Mouse (Mus musculus): ENCODE measurements around the gene Basp1. TPM values are rescaled to one million over a fixed set of nuclear protein-coding genes. Genes with fewer than 3 reads are reported as not detected.
A peak's percentile ranks its signal among the peaks of the same experiment; 100 is the strongest.

The Basp1 gene
- polyA plus RNA-seq, 1 experiment from 2014 or later = 57.0 TPM

DNA sequence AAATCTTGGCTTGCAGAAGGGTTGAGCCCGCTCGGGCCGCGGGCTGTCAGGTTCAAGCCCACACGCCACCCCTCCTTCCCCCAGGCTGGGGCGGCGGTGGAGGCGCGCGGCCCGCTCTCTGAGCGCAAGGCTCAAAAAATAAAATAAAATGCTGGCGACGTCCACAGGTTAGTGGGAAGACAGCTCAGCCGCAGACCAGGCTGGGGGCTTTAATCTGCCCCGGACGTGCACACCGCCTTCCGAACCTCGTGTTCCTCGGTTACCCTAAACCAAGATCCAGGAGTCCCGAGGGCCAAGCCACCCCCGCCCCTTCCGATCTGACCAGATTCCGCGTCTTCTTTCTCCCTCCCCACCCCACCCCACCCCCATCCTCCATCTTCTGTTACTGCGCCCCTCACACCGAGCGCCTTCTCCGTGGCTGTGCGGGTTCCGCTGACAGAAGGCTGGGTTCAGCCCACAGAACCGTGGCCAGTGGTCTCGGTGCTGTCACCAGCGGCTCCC, 753 bp downstream of the Basp1 start:
- peak; percentile 36 for ATAC-seq (ENCODE audit: low read depth)
- under 1% methylated on average over 30 of the region's 35 CpGs for WGBS

DNA sequence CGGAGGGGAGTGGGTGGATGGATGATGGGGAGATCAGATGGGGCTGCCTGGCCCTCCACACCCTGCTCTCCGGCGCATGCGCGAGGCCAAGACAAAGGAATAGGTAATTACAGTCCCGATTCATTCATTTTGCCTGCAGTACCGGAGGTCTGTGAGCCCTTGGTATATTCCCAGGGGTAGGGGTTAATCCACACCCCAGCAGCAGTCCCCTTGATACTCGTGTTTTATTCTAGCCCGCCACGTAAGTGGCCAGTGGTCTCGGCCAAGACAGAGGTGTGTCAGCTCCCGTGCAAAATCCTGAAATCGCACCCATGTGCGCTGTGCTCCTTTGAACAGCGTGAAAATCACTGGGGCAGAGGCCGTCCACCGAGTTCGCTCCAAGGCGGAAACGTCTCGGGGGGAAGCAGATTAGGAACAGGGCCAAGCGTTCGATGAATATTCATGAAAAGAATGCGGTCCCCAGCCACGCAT, 1.4 kb downstream of the Basp1 start:
- Histone ChIP-seq H3K4me1 (ENCODE audit: control insufficient read depth, insufficient read depth, low read length) (peaks cover 8% of the 10 kb centered on the region), H3K27me3 (replicated peaks; ENCODE audit: control insufficient read depth, insufficient read depth, low read length) (no peaks in the 10 kb centered on the region), H3K9me3 (ENCODE audit: control insufficient read depth, low read length) (no peaks in the 10 kb centered on the region), H3K36me3 (ENCODE audit: control insufficient read depth, insufficient read depth, low read length) (no peaks in the 10 kb centered on the region), H3K9ac (ENCODE audit: low read depth, low read length) (peak overlapping the region; percentile 95), H3K4me2 (ENCODE audit: low read depth, low read length) (peak overlapping the region; percentile 80), H3K27ac (replicated peaks; ENCODE audit: low read depth, low read length) (peak overlapping the region; percentile 94), H3K4me3 (ENCODE audit: low read depth, low read length) (peak overlapping the region; percentile 95)
- WGBS = under 1% methylated on average over 25 of the region's 25 CpGs
- DNase-seq (ENCODE audit: low spot score) (peak; percentile 93), ATAC-seq (ENCODE audit: low read depth) (peak; percentile 66)

More for the DNA sequence above, 753 bp downstream of the Basp1 start:
- H3K9ac ChIP-seq (ENCODE audit: low read depth, low read length) = peak overlapping the region; percentile 95
- H3K4me1 ChIP-seq (ENCODE audit: control insufficient read depth, insufficient read depth, low read length) = peaks cover 8% of the 10 kb centered on the region
- H3K9me3 ChIP-seq (ENCODE audit: control insufficient read depth, low read length) = no peaks in the 10 kb centered on the region
- no peaks in the 10 kb centered on the region for H3K27me3 ChIP-seq (replicated peaks; ENCODE audit: control insufficient read depth, insufficient read depth, low read length)
- H3K36me3 ChIP-seq (ENCODE audit: control insufficient read depth, insufficient read depth, low read length) = no peaks in the 10 kb centered on the region
- DNase-seq (ENCODE audit: low spot score) = peak; percentile 70
- peak overlapping the region; percentile 94 for H3K27ac ChIP-seq (replicated peaks; ENCODE audit: low read depth, low read length)
- peak overlapping the region; percentile 95 for H3K4me3 ChIP-seq (ENCODE audit: low read depth, low read length)
- peak overlapping the region; percentile 80 for H3K4me2 ChIP-seq (ENCODE audit: low read depth, low read length)

DNA sequence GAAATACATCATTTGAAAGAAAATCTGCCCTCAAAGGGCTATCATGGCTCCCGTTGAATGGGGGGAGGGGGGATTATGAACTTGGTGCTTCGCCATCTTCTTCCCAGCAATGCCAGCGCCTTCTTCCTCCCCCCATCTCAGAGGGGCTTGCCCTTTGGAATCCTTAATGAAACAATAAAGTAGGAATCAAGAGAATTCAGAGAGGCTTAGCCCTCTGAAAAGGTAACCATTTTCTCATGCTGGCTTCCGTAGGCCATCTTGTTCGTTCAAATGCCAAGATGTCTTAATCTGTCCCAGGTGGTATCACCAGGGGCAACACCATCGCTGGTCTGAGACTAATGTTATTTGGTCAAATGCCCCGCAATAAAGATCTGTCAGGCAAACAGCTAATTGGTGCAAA, 2.1 kb downstream of the Basp1 start:
- Histone ChIP-seq H3K4me2 (ENCODE audit: low read depth, low read length) (peak overlapping the region; percentile 80), H3K27me3 (replicated peaks; ENCODE audit: control insufficient read depth, insufficient read depth, low read length) (no peaks in the 10 kb centered on the region), H3K4me3 (ENCODE audit: low read depth, low read length) (peak overlapping the region; percentile 95), H3K4me1 (ENCODE audit: control insufficient read depth, insufficient read depth, low read length) (peaks cover 8% of the 10 kb centered on the region), H3K27ac (replicated peaks; ENCODE audit: low read depth, low read length) (peak overlapping the region; percentile 94; the same call in 1 of the 2 replicates), H3K9me3 (ENCODE audit: control insufficient read depth, low read length) (no peaks in the 10 kb centered on the region), H3K36me3 (ENCODE audit: control insufficient read depth, insufficient read depth, low read length) (no peaks in the 10 kb centered on the region), H3K9ac (ENCODE audit: low read depth, low read length) (peak overlapping the region; percentile 95)
- DNase-seq (ENCODE audit: low spot score) = peak; percentile 46
- no peak for ATAC-seq (ENCODE audit: low read depth)
- 22% methylated on average over 7 of the region's 7 CpGs for WGBS

DNA sequence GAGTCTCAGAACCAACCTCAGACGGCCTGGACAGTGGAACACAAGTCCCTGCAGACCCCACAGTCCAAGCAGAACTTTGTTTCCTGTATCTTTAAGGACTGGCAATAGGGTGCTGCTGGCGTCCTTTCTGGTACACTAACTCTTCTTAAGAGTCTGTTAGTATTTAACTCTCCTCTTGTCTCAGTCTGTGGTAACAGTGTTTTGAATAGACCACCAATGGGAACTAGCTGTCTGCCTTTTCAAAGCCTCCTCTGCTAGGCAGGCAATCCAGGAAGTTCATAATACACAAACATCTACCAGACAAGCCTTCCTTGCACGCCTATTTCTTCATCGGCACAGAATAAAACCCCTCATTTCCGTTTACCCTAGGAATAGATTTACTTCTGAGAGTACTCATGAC, 7.6 kb downstream of the Basp1 start:
- H3K9me3 ChIP-seq (ENCODE audit: control insufficient read depth, low read length) = no peaks in the 10 kb centered on the region
- peaks cover 23% of the 10 kb centered on the region; the same call in 1 of the 2 replicates for H3K36me3 ChIP-seq (ENCODE audit: control insufficient read depth, insufficient read depth, low read length)
- H3K4me2 ChIP-seq (ENCODE audit: low read depth, low read length) = no peak overlapping the region
- H3K27me3 ChIP-seq (replicated peaks; ENCODE audit: control insufficient read depth, insufficient read depth, low read length) = no peaks in the 10 kb centered on the region
- no peak overlapping the region for H3K4me3 ChIP-seq (ENCODE audit: low read depth, low read length)
- DNase-seq (ENCODE audit: low spot score) (no peak), ATAC-seq (ENCODE audit: low read depth) (no peak)
- 70% methylated on average over 5 of the region's 5 CpGs for WGBS
- H3K9ac ChIP-seq (ENCODE audit: low read depth, low read length) = no peak overlapping the region
- H3K27ac ChIP-seq (replicated peaks; ENCODE audit: low read depth, low read length) = no peak overlapping the region
- H3K4me1 ChIP-seq (ENCODE audit: control insufficient read depth, insufficient read depth, low read length) = peaks cover 4% of the 10 kb centered on the region

- Histone ChIP-seq H3K4me2 (ENCODE audit: low read depth, low read length) (no peak overlapping the region), H3K9ac (ENCODE audit: low read depth, low read length) (no peak overlapping the region), H3K27ac (replicated peaks; ENCODE audit: low read depth, low read length) (no peak overlapping the region), H3K36me3 (ENCODE audit: control insufficient read depth, insufficient read depth, low read length) (peaks cover 38% of the 10 kb centered on the region), H3K9me3 (ENCODE audit: control insufficient read depth, low read length) (no peaks in the 10 kb centered on the region), H3K27me3 (replicated peaks; ENCODE audit: control insufficient read depth, insufficient read depth, low read length) (no peaks in the 10 kb centered on the region), H3K4me1 (ENCODE audit: control insufficient read depth, insufficient read depth, low read length) (peaks cover 4% of the 10 kb centered on the region; the same call in 1 of the 2 replicates), H3K4me3 (ENCODE audit: low read depth, low read length) (no peak overlapping the region)
- 89% methylated on average over 7 of the region's 7 CpGs for WGBS
- DNase-seq (ENCODE audit: low spot score) (no peak), ATAC-seq (ENCODE audit: low read depth) (no peak)
Observed at GRCm38 (mm10) chr15:25403879-25404278, 9.7 kb downstream of the Basp1 start.

DNA sequence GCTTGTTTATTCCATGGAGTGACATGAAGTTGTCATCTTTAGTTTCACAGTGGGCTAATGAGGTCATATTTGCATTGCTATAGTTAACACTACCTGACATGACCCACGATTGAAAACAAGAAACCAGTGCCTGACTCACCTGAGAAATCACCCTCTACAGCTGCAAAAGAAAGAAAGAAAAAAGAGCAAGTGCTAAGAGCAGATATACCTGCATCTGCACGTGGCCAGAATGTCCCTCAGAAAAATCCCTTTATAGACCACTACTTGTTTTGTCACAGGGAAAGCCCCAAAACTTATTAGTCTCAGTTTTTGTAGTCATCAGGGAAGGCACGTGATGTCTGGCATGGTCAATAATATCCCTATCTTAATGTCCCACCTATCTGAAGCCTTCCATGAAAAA, 11.6 kb downstream of the Basp1 start:
- ATAC-seq (ENCODE audit: low read depth) (no peak), DNase-seq (ENCODE audit: low spot score) (no peak)
- peaks cover 4% of the 10 kb centered on the region; the same call in 1 of the 2 replicates for H3K4me1 ChIP-seq (ENCODE audit: control insufficient read depth, insufficient read depth, low read length)

GRCm38 (mm10) chr15:25400276-25400675, 13.3 kb downstream of the Basp1 start:
- ATAC-seq (ENCODE audit: low read depth) = peak; percentile 41; the same call in 1 of the 2 replicates
- no peak overlapping the region for H3K9ac ChIP-seq (ENCODE audit: low read depth, low read length)
- no peaks in the 10 kb centered on the region for H3K27me3 ChIP-seq (replicated peaks; ENCODE audit: control insufficient read depth, insufficient read depth, low read length)
- H3K36me3 ChIP-seq (ENCODE audit: control insufficient read depth, insufficient read depth, low read length) = peaks cover 42% of the 10 kb centered on the region
- no peak overlapping the region for H3K4me3 ChIP-seq (ENCODE audit: low read depth, low read length)
- H3K27ac ChIP-seq (replicated peaks; ENCODE audit: low read depth, low read length) = no peak overlapping the region
- 70% methylated on average over 8 of the region's 8 CpGs for WGBS
- H3K4me2 ChIP-seq (ENCODE audit: low read depth, low read length) = no peak overlapping the region
- no peak for DNase-seq (ENCODE audit: low spot score)
- H3K9me3 ChIP-seq (ENCODE audit: control insufficient read depth, low read length) = no peaks in the 10 kb centered on the region
- H3K4me1 ChIP-seq (ENCODE audit: control insufficient read depth, insufficient read depth, low read length) = peaks cover 4% of the 10 kb centered on the region; the same call in 1 of the 2 replicates

More for the DNA sequence above, 11.6 kb downstream of the Basp1 start:
- no peak overlapping the region for H3K4me2 ChIP-seq (ENCODE audit: low read depth, low read length)
- H3K9ac ChIP-seq (ENCODE audit: low read depth, low read length) = no peak overlapping the region
- H3K4me3 ChIP-seq (ENCODE audit: low read depth, low read length) = no peak overlapping the region
- H3K36me3 ChIP-seq (ENCODE audit: control insufficient read depth, insufficient read depth, low read length) = peaks cover 43% of the 10 kb centered on the region
- no peaks in the 10 kb centered on the region for H3K9me3 ChIP-seq (ENCODE audit: control insufficient read depth, low read length)
- no peaks in the 10 kb centered on the region for H3K27me3 ChIP-seq (replicated peaks; ENCODE audit: control insufficient read depth, insufficient read depth, low read length)
- H3K27ac ChIP-seq (replicated peaks; ENCODE audit: low read depth, low read length) = no peak overlapping the region
- WGBS = 82% methylated on average over 3 of the region's 3 CpGs

DNA sequence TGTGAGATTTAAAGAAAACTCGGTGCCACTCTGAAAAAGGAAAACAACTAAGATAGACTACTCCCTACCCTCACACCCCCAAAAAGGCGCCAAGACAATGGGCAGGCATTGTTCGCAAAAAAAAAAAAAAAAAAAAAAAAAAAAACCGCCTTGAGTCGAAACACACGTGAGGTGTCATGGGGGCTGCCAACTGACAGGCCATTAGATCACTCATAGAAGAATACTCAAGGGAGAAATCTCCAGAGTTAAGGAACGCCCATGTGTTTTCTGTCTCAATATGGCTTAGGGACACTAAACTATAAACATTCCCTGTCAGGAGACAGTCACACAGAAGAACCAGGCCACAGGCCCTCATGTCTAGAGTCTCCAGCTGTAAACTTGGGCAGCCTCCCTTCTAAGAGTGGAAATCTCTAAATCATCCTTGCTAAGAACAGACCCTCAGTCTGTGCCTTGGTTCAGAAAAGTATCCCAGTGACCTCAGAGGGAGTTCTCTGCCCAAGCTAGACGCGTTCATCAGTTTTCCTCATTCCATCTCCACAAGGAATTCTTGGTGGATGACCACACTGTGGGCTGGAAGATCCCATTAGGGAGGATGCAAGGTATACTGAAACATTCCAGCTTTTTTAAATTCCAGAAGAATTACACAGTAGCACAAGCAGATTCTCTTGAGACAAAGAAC, 17.5 kb downstream of the Basp1 start:
- Histone ChIP-seq H3K9ac (ENCODE audit: low read depth, low read length) (no peak overlapping the region), H3K36me3 (ENCODE audit: control insufficient read depth, insufficient read depth, low read length) (peaks cover 29% of the 10 kb centered on the region), H3K4me1 (ENCODE audit: control insufficient read depth, insufficient read depth, low read length) (peaks cover 11% of the 10 kb centered on the region; the same call in 1 of the 2 replicates), H3K9me3 (ENCODE audit: control insufficient read depth, low read length) (no peaks in the 10 kb centered on the region), H3K4me3 (ENCODE audit: low read depth, low read length) (no peak overlapping the region), H3K4me2 (ENCODE audit: low read depth, low read length) (no peak overlapping the region), H3K27me3 (replicated peaks; ENCODE audit: control insufficient read depth, insufficient read depth, low read length) (no peaks in the 10 kb centered on the region), H3K27ac (replicated peaks; ENCODE audit: low read depth, low read length) (no peak overlapping the region)
- no peak for ATAC-seq (ENCODE audit: low read depth)
- no peak for DNase-seq (ENCODE audit: low spot score)
- 63% methylated on average over 9 of the region's 9 CpGs for WGBS
